26 mouse cellular contexts compared by ENCODE assay signal in genomic region chr6:101075753-101076516, GRCm38 (mm10).
DNase-seq lines count a peak whose midpoint lies in the region; ATAC-seq and TF ChIP-seq lines count a peak whose summit lies in the region.
"Had no signal": no experiment of that assay in that cellular context is flagged by ENCODE, and none has a peak within 500 bp of the region (broad histone marks: within the 10 kb centered on the region; RNA-seq: fewer than 3 reads in every experiment).

No protein-coding gene starts in this region.

- no peaks in the 10 kb centered on the region for H3K27me3 ChIP-seq in forebrain, embryonic 12.5 days
- no peaks in the 10 kb centered on the region for H3K27me3 ChIP-seq in forebrain, embryonic 13.5 days
- no peaks in the 10 kb centered on the region for H3K27me3 ChIP-seq in midbrain, embryonic 10.5 days (ENCODE audit: low read depth, poor library complexity, severe bottlenecking)
- H3K27me3 ChIP-seq in midbrain, postnatal 0 days (ENCODE audit: insufficient read depth, low read length) = no peaks in the 10 kb centered on the region
- H3K27me3 ChIP-seq in hindbrain, embryonic 15.5 days = no peaks in the 10 kb centered on the region
- H3K27me3 ChIP-seq in neural tube, embryonic 13.5 days = no peaks in the 10 kb centered on the region
- H3K27me3 ChIP-seq: heart, embryonic 12.5 days; limb, embryonic 12.5 days; liver, embryonic 13.5 days; lung, embryonic 15.5 days had no signal

- 0 out of 2 replicates have a peak, but pooled peaks have one; percentile 33 for ATAC-seq in forebrain, embryonic 12.5 days (ENCODE audit: low FRiP score)
- ATAC-seq in forebrain, embryonic 13.5 days = no peak
- ATAC-seq in midbrain, postnatal 0 days (ENCODE audit: low FRiP score) = no peak
- ATAC-seq in hindbrain, embryonic 15.5 days (ENCODE audit: low FRiP score, low read depth) = 0 out of 2 replicates have a peak, but pooled peaks have one; percentile 40
- ATAC-seq in neural tube, embryonic 13.5 days (ENCODE audit: low read depth) = peak; percentile 24
- ATAC-seq: activated CD4-positive, CD25-positive, alpha-beta regulatory T cell, adult 4 months; inflammation-experienced regulatory T-cells, adult 6 months had no signal

- no peak overlapping the region for H3K9ac ChIP-seq in forebrain, embryonic 12.5 days
- no peak overlapping the region for H3K9ac ChIP-seq in forebrain, embryonic 13.5 days
- H3K9ac ChIP-seq in midbrain, postnatal 0 days (replicated peaks; ENCODE audit: low read length, poor library complexity, severe bottlenecking) = no peak overlapping the region
- H3K9ac ChIP-seq in hindbrain, embryonic 15.5 days = no peak overlapping the region
- H3K9ac ChIP-seq in neural tube, embryonic 13.5 days = no peak overlapping the region
- H3K9ac ChIP-seq: heart, embryonic 12.5 days; limb, embryonic 12.5 days; liver, embryonic 13.5 days; lung, embryonic 15.5 days had no signal

- H3K27ac ChIP-seq in forebrain, embryonic 12.5 days = no peak overlapping the region
- H3K27ac ChIP-seq in forebrain, embryonic 13.5 days = no peak overlapping the region
- H3K27ac ChIP-seq in midbrain, embryonic 10.5 days (replicated peaks) = 0 out of 2 replicates have a peak overlapping the region, but pooled peaks have one; percentile 17
- no peak overlapping the region for H3K27ac ChIP-seq in midbrain, postnatal 0 days (ENCODE audit: low read depth, low read length)
- H3K27ac ChIP-seq in hindbrain, embryonic 15.5 days (replicated peaks) = no peak overlapping the region
- H3K27ac ChIP-seq in neural tube, embryonic 13.5 days (replicated peaks) = peak overlapping the region; percentile 46; the same call in 1 of the 2 replicates
- H3K27ac ChIP-seq: gastrocnemius, adult 2 months; left cerebral cortex, adult 2 months; limb, embryonic 12.5 days; liver, embryonic 13.5 days; lung, embryonic 15.5 days; macrophage; stomach, postnatal 0 days had no signal

- no peak overlapping the region for H3K4me2 ChIP-seq in forebrain, embryonic 12.5 days
- H3K4me2 ChIP-seq in forebrain, embryonic 13.5 days = no peak overlapping the region
- H3K4me2 ChIP-seq in midbrain, postnatal 0 days (ENCODE audit: low read depth, low read length, poor library complexity, severe bottlenecking) = no peak overlapping the region
- H3K4me2 ChIP-seq in hindbrain, embryonic 15.5 days = no peak overlapping the region
- H3K4me2 ChIP-seq in neural tube, embryonic 13.5 days = no peak overlapping the region
- H3K4me2 ChIP-seq: heart, embryonic 12.5 days; limb, embryonic 12.5 days; liver, embryonic 13.5 days; lung, embryonic 15.5 days had no signal

- H3K9me3 ChIP-seq in forebrain, embryonic 12.5 days = no peaks in the 10 kb centered on the region
- no peaks in the 10 kb centered on the region for H3K9me3 ChIP-seq in forebrain, embryonic 13.5 days (replicated peaks)
- no peaks in the 10 kb centered on the region for H3K9me3 ChIP-seq in midbrain, embryonic 10.5 days (replicated peaks)
- no peaks in the 10 kb centered on the region for H3K9me3 ChIP-seq in midbrain, postnatal 0 days (ENCODE audit: low read length)
- H3K9me3 ChIP-seq in hindbrain, embryonic 15.5 days = no peaks in the 10 kb centered on the region
- no peaks in the 10 kb centered on the region for H3K9me3 ChIP-seq in neural tube, embryonic 13.5 days
- H3K9me3 ChIP-seq: heart, embryonic 12.5 days; limb, embryonic 12.5 days; liver, embryonic 13.5 days; lung, embryonic 15.5 days had no signal

- TF ChIP-seq CTCF in midbrain, postnatal 0 days (IDR thresholded peaks at IDR 0.05) = no peak

- no peaks in the 10 kb centered on the region for H3K36me3 ChIP-seq in forebrain, embryonic 12.5 days (replicated peaks)
- H3K36me3 ChIP-seq in forebrain, embryonic 13.5 days (ENCODE audit: poor library complexity, severe bottlenecking) = no peaks in the 10 kb centered on the region
- H3K36me3 ChIP-seq in midbrain, embryonic 10.5 days = no peaks in the 10 kb centered on the region
- no peaks in the 10 kb centered on the region for H3K36me3 ChIP-seq in midbrain, postnatal 0 days (ENCODE audit: insufficient read depth, low read length)
- H3K36me3 ChIP-seq in hindbrain, embryonic 15.5 days = no peaks in the 10 kb centered on the region
- no peaks in the 10 kb centered on the region for H3K36me3 ChIP-seq in neural tube, embryonic 13.5 days
- H3K36me3 ChIP-seq: G1E; heart, embryonic 12.5 days; limb, embryonic 12.5 days; liver, embryonic 13.5 days; lung, embryonic 15.5 days had no signal

- H3K4me1 ChIP-seq in forebrain, embryonic 12.5 days = peaks cover 6% of the 10 kb centered on the region; the same call in 1 of the 2 replicates
- H3K4me1 ChIP-seq in forebrain, embryonic 13.5 days = peaks cover 7% of the 10 kb centered on the region; the same call in 1 of the 2 replicates
- H3K4me1 ChIP-seq in midbrain, embryonic 10.5 days = peaks cover 30% of the 10 kb centered on the region
- no peaks in the 10 kb centered on the region for H3K4me1 ChIP-seq in midbrain, postnatal 0 days (ENCODE audit: insufficient read depth, low read length)
- 0 out of 2 replicates have a peak, but pooled peaks cover 6% of the 10 kb centered on the region for H3K4me1 ChIP-seq in hindbrain, embryonic 15.5 days (replicated peaks)
- H3K4me1 ChIP-seq in neural tube, embryonic 13.5 days (replicated peaks) = peaks cover 42% of the 10 kb centered on the region
- H3K4me1 ChIP-seq: heart, embryonic 12.5 days; liver, embryonic 13.5 days; lung, embryonic 15.5 days had no signal

- no peak overlapping the region for H3K4me3 ChIP-seq in forebrain, embryonic 12.5 days (replicated peaks)
- H3K4me3 ChIP-seq in forebrain, embryonic 13.5 days = no peak overlapping the region
- H3K4me3 ChIP-seq in midbrain, embryonic 10.5 days = no peak overlapping the region
- H3K4me3 ChIP-seq in midbrain, postnatal 0 days (ENCODE audit: low read depth, low read length) = no peak overlapping the region
- H3K4me3 ChIP-seq in hindbrain, embryonic 15.5 days = no peak overlapping the region
- no peak overlapping the region for H3K4me3 ChIP-seq in neural tube, embryonic 13.5 days
- H3K4me3 ChIP-seq: gastrocnemius, adult 2 months; heart, embryonic 12.5 days; left cerebral cortex, adult 2 months; limb, embryonic 12.5 days; liver, embryonic 13.5 days; lung, embryonic 15.5 days had no signal

- DNase-seq in midbrain, embryonic 10.5 days (ENCODE audit: low spot score) = no peak
- no peak for DNase-seq in midbrain, postnatal 0 days (ENCODE audit: low spot score)
- DNase-seq in cerebellum, adult 11-12 months = no peak
- DNase-seq in ovary, adult 18-20 months (ENCODE audit: low spot score) = no peak
- DNase-seq: adrenal gland, postnatal 10 days; cerebellum, postnatal 25 days; embryo, embryonic 11 days; gastrocnemius, adult 2 months; heart, adult 11 months; heart, postnatal 14 days; kidney, adult 8-10 months; kidney, postnatal 36 days; liver, embryonic 13.5 days had no signal

- WGBS in forebrain, embryonic 12.5 days = 64% methylated on average over 8 of the region's 8 CpGs
- 58% methylated on average over 8 of the region's 8 CpGs for WGBS in forebrain, embryonic 13.5 days
- WGBS in midbrain, embryonic 10.5 days = 80% methylated on average over 8 of the region's 8 CpGs
- WGBS in midbrain, postnatal 0 days = 64% methylated on average over 8 of the region's 8 CpGs
- 53% methylated on average over 8 of the region's 8 CpGs for WGBS in hindbrain, embryonic 15.5 days
- WGBS in neural tube, embryonic 13.5 days = 58% methylated on average over 8 of the region's 8 CpGs

Comparison
In these comparisons a context has a peak if more than half of its experiments do, and no peak if none do; other contexts are left out.
1. ATAC-seq: peak in forebrain, embryonic 12.5 days (single experiment), hindbrain, embryonic 15.5 days (single experiment) and neural tube, embryonic 13.5 days (single experiment); none in forebrain, embryonic 13.5 days (single experiment) and midbrain, postnatal 0 days (single experiment).
2. H3K27ac ChIP-seq: peak in midbrain, embryonic 10.5 days (single experiment) and neural tube, embryonic 13.5 days (single experiment); none in forebrain, embryonic 12.5 days (single experiment), forebrain, embryonic 13.5 days (single experiment), midbrain, postnatal 0 days (single experiment) and hindbrain, embryonic 15.5 days (single experiment).